Mouse (Mus musculus): ENCODE measurements at regions not wholly inside any gene's neighbourhood (a gene's known extent, or its start where the extent isn't known, plus 50 kb on each side); places are given as distances from the start of the nearest gene placed in this dataset.
"Not testable (repeated sequence)": the region's sequence is repeated elsewhere in the genome, so short reads cannot be mapped to it uniquely, and the experiment has no call there.

- TF ChIP-seq CTCF (IDR thresholded peaks at IDR 0.05; ENCODE audit: low read depth); EP300 (optimal IDR thresholded peaks at IDR 0.05): not testable (repeated sequence)
Observed at GRCm38 (mm10) chr7:93006694-93007231, 72.9 kb upstream of the Fam181b start.

Measured in stomach, postnatal 0 days (tissue).